Mouse (Mus musculus): Measurements from ENCODE around the gene Arhgap15.

Gene Arhgap15

GRCm38 (mm10) chr2:44111276-44111675, 362.7 kb downstream of the Arhgap15 start:
- DNase-seq (ENCODE audit: low spot score in 2 of 2) = no peak

DNA sequence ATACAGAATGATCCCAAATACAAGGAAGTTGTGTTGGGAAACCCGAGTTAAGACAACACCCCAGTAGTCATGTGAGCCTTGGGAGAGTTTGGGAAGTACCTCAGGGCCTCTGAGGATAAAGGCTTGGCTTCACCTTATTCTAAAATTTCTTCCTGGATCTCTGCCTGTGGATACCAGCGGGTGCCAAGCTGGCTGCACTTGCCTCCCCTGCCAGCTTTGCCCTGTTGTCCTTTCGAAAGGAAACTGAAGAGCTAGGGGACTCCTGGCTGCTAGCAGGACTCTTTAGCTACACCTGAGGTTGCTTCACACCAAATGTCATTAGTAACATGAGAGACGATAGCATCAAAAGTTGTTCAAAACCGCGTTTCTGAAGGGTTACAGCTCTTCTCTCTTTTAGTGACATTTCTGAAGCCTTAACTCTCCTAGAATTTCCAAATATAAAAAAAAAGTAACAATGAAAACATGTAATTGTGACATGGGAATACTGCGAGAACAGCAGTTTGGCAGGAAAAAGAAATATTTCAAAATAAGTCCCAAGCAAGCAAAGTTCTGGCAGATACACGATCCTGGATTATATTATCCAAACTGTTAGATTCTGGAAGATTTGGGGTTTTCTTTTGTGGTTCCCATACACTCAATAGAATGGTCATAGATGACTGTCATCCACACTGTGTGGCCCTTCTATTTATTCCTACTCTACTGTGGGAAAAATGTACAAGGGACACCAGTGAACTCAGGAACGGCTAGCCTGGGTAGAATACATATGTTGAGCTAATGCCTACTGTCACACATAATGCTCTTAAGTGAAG, 364.6 kb downstream of the Arhgap15 start:
- no peak for DNase-seq (ENCODE audit: low spot score in 2 of 2)

DNA sequence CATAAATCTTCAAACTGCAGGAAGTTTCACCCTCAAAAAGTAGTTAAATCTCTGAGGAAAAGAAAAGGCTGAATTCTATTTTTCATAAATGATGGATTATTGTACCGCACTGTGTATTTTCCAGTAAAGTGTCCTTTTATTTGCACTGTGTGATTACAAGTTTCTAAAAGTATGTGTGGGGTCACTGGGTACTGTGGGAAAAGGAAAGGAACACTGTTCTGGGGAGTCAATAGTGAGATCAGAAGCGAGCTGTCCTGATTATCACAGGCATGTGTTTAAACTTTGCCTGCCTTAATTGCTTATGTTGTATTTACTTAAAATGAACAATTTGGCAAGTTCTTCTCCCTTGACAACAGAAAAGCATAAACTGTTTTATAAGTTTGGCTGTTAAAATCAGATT, 365.7 kb downstream of the Arhgap15 start:
- no peak for DNase-seq (ENCODE audit: low spot score in 2 of 2)

DNA sequence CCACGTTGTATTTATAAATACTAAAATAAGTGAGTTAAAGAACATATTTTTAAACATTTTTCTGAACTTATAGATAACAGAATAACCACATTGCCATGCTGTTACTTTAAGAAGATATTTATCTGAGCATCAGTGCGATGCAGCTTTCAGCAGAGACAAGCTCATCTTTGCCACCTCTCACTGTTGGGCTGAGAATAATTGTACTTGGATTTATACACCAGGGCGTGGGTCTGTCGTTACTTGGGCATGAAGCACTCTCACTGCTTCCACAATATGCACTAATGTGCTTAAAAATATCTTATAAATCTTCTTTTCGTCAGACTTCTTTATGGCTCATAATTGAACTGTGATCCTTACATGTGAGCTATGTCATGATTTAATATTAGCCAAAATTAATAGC, 372.5 kb downstream of the Arhgap15 start:
- DNase-seq (ENCODE audit: low spot score in 2 of 2) = no peak

GRCm38 (mm10) chr2:44123246-44123645, 374.6 kb downstream of the Arhgap15 start:
- no peak for DNase-seq (ENCODE audit: low spot score in 2 of 2)

DNA sequence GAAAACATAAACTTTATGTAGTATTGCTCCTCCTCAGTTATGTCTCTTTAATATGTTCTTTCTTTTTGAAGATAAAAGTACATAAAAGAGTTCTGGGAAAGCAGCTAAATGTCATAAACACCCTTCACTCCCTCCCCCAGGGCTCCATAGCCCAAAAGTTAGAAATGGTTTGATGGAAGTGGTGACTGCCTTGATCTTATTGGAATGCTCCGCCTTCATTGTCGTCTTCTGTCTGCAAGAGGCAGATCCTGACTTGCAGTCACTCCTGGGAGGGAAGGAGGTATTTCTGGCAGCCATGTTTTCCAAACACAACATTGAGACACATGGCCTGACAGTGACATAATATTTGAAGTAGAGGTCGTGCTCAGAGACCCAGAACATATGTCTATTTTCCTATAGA, 375.5 kb downstream of the Arhgap15 start:
- DNase-seq (ENCODE audit: low spot score in 2 of 2) = no peak

- DNase-seq (ENCODE audit: low spot score in 2 of 2) = no peak
These were observed 376.1 kb downstream of the Arhgap15 start for GRCm38 (mm10) chr2:44124683-44125082.

DNA sequence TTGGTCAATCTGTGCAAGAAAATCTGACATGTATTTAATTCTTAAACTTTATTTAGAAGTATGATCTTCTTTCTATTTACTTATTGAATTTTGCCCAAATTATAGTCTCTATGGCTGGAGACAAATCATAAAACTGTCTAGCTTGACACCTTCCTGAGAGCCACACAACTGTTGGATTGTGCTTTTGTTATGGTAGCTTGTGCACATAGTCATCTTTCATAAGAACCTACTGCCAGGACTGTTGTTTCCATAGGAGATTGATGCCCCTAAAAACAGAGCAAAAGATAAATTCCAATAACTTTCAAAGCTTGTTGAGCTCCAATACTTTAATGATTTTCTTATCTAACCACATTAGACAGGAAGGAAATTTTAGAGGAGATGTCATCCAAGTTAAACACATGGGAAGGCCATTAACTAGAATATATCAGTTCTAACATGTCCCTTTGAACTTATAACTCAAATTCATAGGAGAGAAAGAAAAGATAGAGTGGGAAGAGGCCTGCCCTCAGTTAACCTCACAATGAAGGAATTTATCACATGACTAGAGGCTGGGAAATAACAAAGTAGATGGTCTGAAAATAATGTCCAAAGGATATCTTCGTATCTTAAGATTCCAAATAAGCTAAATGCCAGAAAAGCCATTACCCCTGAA, 377.5 kb downstream of the Arhgap15 start:
- DNase-seq (ENCODE audit: low spot score in 2 of 2) = no peak

GRCm38 (mm10) chr2:44129533-44129932, 380.9 kb downstream of the Arhgap15 start:
- no peak for DNase-seq (ENCODE audit: low spot score in 2 of 2)

- DNase-seq (ENCODE audit: low spot score in 2 of 2) = no peak
These were observed 382.6 kb downstream of the Arhgap15 start for GRCm38 (mm10) chr2:44131271-44131670.

DNA sequence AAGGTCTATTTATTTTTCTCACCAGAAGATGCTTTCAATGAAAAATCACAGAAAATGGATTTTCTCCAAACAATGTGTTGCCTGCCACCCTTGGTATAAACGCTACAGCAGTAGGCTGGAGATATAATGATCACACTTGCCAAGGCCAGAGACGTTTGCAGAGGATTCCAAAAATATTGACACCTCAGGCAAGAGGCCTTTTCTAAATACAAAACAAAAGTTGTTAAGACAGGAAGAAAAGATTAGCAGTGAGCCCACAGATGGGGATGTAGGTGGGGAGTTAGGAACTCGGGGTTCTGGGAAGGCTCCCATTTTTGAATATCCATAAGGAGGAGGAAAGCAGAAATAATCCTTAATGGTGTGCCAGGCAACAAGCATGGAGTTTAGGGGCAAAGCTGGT, 386.2 kb downstream of the Arhgap15 start:
- DNase-seq (ENCODE audit: low spot score in 2 of 2) = no peak

DNA sequence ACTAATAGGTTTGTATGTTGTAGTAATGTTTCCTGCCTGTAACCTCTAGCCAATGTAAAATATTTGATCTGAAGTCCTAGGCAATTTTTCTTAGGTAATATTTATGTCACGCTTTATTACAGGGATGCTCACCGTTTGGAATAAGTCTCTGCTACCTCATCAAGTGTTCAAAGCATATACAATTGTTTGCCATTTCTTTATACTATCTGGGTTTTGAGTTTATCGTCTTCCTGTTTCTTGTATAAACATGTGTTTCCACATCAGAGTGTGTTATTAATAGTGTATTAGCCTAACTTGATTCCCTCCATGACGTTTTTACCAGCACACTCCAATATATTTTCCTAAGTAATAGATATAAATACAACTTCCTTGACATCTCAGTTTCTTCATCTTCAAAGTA, 391.8 kb downstream of the Arhgap15 start:
- DNase-seq (ENCODE audit: low spot score in 2 of 2) = no peak

GRCm38 (mm10) chr2:44142152-44142551, 393.5 kb downstream of the Arhgap15 start:
- no peak for DNase-seq (ENCODE audit: low spot score in 2 of 2)

DNA sequence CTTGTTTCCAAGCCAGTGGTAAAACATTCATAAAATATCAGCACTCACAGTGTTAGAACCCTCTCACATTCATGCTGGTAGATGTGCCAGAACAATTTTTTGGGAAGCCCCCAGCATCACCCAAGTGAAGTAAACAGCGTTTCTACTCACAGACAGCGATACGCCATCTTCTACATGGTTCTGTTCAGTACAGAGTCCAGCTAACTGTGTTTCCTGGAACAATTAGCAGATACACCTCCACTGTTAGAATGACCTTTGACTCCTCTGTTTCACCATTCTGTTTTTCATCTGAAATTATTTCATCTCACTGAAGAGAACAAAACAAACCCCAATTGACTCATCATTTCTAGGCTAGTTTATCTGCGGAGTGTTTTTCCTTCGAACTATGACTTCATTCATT, 394.0 kb downstream of the Arhgap15 start:
- no peak for DNase-seq (ENCODE audit: low spot score in 2 of 2)

- no peak for DNase-seq (ENCODE audit: low spot score in 2 of 2)
These were observed 397.7 kb downstream of the Arhgap15 start for GRCm38 (mm10) chr2:44146124-44146981.

DNA sequence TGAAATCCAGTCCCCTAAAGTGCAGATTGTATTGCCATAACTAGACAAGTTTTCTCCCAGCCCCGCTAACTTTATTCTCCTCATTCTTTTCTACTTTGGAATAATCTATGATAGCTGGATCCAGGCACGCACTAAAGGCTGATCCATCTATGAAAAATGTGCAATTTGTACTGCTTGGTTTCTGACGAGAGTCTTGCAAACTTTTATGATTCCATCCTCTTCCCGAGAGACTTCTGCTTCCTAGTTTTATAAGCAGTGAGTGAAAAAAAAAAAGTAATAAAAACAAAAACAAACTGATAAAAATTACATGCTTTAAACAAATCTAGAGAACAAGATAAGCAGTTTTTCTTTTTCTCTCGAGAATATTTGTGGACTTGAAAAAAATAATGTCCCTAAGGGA, 398.9 kb downstream of the Arhgap15 start:
- DNase-seq (ENCODE audit: low spot score in 2 of 2) = no peak

DNA sequence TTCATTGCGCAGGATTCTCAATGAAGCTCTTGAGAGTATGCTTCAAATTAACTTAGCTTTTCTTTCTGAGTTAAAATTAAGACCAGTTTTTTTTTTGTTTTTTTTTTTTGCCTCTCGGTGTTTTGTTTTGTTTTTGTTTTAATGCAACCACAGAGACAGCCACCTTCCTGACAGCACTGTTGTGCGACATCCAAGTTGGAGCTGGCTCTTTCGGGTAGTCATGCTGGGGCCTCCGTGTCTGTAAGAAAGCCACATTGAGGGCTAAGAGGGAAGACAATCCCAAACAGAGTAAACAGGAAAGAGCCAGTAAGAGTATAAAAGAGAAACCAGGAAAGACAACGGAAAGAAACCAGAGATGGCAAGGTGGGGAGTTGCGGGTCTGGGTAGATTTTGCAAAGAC, 399.3 kb downstream of the Arhgap15 start:
- DNase-seq (ENCODE audit: low spot score in 2 of 2) = no peak

GRCm38 (mm10) chr2:44148550-44149100, 400.0 kb downstream of the Arhgap15 start:
- DNase-seq (ENCODE audit: low spot score in 2 of 2) = no peak

GRCm38 (mm10) chr2:44152301-44152700, 403.7 kb downstream of the Arhgap15 start:
- DNase-seq (ENCODE audit: low spot score in 2 of 2) = no peak

DNA sequence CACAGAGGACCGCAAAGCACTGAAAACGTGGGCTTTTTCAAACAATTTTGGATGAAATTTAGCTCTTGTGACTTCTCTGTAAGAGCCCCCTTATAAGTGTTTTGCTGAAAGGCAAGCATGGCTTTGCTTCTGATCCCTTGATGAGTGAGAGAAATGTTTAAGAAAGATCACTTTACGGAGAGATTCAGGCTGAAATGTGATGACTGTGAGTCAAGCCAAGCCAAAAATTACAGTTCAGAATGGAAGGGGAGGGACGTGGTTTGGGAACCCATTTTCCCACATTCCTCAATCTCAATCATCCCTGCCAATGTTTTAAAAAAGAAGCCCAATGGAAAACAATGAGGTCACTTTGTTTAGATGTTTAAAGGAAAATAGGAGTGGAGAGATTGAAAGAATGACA, 411.7 kb downstream of the Arhgap15 start:
- no peak for DNase-seq (ENCODE audit: low spot score in 2 of 2)

- no peak for DNase-seq (ENCODE audit: low spot score in 2 of 2)
These were observed 417.2 kb downstream of the Arhgap15 start for GRCm38 (mm10) chr2:44165789-44166188.

DNA sequence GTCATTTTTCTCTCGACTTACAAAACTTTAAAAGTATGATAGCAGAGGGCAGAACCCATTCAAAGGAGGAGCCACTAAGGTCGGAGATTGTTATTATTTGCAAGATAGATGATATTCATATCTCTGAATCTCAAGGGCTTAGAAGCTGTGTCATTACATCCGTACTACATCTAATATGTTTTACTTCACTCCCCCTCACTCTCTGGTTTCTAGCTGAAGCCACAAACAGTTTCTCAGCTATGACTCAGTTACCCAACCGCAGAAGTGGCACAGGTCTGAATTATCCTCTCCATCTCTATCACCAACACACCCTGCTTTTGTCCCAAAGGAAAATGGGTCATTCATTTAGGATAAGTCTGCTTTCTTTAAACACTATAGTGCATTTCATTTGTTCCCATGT, 418.1 kb downstream of the Arhgap15 start:
- no peak for DNase-seq (ENCODE audit: low spot score in 2 of 2)
